Mouse (Mus musculus) brain, embryonic 18.5 days (tissue): ENCODE measurements around the gene Lrrc51.
"Not testable (repeated sequence)": the region's sequence is repeated elsewhere in the genome, so short reads cannot be mapped to it uniquely, and the experiment has no call there.

Experiments used
- DNase-seq: peaks from one replicate; pipeline ENCODE4 v3.0.0-alpha.2; 2012; ENCODE audit warnings: low read depth, low spot score

Lrrc51 gene

DNA sequence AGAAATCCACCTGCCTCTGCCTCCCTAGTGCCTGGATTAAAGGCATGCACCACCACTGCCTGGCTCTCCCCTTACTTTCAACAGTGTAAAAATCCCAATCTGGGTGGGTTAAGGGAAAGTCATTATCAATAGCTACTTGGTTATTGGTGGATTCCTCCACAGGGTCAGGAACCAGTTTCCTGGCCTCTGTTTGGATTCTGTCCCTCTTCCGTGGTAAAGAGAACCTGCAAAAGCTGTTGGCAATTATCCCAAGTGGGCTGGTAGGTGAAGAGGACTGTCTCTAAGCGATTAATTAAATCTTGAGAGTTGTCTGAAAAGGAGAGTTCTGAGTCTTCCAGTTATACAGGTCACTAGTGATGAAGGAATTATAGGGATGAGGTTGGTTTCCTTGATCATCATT, 4.7 kb upstream of the Lrrc51 start:
- no peak for DNase-seq

DNA sequence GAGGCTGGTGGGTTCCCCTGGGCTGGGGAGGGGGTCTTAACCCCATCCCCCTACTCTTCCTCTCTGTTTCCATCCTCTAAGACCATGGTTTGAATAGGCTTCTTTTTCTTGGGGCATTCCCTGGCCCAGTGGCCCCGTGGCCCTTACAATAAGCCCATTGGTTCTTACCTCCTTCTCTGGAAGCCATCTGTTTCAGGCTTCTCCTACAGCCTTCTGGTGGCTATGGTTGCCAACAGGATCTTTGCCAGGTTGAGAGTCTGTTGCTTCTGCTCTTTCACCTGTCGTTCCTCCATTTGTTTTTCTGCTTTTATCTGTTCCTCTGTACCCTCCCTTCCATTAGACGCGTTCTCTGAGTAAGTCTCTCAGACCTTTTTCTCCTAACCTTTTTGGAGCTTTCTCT, 3.9 kb upstream of the Lrrc51 start:
- DNase-seq: no peak

GRCm38 (mm10) chr7:101936996-101937395, 3.3 kb upstream of the Lrrc51 start:
- no peak for DNase-seq

DNA sequence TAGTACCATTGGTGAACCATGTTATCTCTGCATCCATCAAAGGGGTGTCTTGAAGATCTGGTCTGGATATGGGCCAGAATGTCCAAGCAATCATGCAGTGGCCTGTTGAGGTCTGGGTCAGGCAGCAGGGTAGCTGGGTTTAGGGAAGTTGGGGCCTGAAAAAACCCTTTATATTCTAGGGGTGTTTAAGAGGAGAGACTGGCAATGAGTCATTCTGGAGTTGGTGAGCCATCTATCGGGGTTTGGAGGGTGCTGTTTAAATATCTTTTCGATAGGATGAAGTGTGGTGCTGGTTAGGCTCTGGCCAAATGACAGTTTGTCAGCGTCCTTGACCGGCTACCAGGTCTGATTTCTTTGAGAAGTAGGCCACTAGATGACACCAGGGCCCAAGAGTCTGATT, 2.3 kb upstream of the Lrrc51 start:
- DNase-seq: no peak

DNA sequence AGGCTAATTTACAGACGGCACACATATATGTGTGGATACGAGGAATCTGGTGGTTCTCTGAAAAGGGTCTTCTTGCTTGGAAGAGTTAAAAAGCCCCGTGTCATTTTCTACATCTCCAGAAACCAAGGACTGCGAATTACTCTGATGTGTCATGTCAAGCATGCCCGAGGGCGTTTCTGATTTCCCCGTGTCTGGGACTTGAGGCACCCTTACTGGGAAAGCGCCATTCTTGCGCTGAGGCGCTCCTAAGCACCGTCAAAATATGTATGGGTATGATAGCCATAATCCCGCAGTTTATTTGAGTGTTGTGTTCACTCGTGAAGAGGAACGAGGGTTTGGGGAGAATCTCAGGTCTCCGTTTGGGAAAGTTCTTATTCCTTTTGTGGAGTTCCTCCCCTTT, 395 bp downstream of the Lrrc51 start:
- DNase-seq: no peak

DNA sequence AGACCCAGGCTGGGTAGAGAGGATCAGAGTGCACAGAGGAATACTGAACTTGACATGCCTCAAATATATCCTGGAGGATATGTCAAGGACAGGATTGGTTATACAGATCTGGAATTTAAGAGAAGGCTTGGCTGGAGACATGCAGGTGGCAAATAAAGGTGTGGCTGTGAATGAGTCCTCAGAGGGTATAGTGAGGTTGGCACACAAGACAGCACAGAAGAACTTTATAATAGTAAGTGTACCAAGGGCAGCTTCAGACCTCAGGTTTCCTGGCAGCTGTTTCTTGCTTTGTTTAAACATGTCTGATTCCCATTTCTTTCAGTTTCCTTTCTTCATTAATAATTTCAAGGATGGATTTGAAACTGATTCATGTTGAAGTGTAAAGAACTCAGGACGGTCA, 1.1 kb downstream of the Lrrc51 start:
- DNase-seq: no peak

DNA sequence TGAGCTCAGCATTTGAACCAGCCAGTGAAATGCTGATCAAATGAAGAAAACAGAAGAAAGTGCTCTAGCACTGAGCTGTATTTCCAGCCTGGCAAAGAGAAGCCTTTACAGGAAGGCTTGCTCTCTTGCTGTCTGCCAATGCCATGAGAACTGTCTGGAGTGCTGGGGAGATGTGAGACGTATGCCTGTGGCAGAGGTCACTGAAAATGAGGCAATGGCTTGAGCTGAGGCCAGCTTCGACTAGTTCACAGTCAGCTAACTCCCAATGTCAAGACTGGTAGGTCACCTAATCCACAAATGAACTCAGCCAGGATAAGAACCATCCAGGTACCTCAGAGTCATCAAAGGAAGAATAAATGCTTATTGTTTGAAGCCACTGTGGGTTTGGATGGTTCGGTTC, 5.6 kb downstream of the Lrrc51 start:
- no peak for DNase-seq

DNA sequence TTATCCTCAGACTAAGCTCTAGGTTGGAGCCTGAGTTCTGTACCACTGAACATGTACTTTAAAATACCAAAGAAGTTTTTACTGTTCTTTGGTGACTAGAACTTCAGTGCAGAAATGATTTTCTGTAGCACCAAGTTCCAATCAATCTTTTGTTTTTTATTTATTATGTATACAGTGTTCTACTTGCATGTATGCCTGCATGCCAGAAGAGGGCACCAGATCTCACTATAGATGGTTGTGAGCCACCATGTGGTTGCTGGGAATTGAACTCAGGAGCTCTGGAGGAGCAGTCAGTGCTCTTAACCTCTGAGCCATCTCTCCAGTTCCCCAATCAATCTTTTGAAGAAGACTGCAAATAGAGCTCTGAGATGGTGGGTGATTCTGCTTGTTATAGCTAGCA, 7.8 kb downstream of the Lrrc51 start:
- not testable (repeated sequence) for DNase-seq

DNA sequence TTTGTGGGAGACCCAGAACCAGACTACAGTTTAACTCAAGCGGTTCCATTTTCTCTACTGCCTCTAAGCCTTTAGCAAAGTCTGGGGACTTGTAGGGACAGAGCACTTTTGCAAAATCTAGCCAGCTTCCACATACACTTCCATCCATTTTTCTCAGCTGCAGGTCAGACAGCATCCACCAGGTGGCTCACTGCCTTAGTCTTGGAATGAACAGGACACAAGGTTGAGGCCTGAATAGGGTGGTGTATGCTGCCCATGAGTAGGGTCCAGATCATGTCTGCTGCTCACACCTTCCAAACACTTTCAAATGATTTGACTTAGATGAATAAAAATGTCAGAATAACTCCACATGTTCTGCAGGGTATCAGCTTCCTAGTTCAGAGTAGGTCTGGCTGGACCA, 15.6 kb downstream of the Lrrc51 start:
- DNase-seq: no peak

DNA sequence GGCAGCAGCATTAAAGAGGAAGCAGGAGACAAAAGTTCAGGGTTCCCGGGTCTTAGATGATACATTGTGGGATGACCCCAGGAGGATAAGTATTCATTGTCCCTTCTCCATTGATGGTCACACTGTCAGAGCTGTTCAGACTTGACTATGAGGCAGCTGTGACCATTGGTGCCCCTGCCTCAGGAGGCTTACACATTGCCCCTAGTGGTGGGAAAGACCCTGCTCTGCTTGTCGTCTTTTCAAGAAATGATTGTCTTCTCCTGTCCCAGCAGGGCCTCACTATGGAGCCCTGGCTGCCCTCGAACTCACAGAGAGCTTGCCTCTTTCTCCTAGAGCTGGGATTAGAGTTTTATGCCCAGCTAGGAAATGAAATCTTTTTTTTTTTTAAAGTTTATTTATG, 21.7 kb downstream of the Lrrc51 start:
- DNase-seq: no peak

DNA sequence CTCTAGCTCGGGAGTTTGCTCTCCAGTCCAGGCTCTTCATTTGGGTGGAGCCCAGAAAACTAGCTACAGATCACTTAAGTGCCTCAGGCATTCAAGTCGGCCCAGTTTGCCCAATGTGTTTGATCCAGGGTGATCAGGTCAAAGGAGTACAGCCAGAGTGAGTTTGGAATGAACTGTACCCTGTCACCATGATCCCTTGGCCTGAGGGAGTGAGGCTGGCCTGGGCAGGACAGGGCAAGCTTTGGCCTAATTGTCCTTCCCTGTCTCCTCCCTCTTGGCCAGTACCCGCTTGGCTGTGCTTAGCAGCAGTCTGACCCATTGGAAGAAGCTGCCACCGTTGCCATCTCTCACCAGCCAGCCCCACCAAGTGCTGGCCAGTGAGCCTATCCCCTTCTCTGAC, 23.6 kb downstream of the Lrrc51 start:
- DNase-seq: no peak

DNA sequence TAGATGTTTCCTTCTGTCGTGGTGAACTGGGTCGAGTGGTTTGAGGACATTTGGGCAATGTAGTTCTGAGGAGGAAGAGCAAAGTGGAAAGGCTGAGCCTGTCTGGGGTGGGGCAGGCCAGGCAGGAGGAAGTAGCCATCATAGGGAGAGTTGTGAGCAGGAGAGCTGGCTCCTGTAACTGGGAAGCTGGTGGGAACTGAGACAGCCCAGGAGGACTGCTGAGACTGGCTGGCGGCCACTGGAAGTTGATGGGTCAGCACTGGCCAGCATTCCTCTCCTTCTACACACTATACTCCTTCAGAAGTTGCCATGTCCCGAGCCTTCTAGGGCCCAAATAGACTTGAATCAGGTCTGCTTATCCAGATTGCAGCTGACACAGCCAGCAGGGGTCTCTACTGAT, 25.3 kb downstream of the Lrrc51 start:
- no peak for DNase-seq

- no peak for DNase-seq
These were observed 27.0 kb downstream of the Lrrc51 start for GRCm38 (mm10) chr7:101906696-101907095.

GRCm38 (mm10) chr7:101906287-101906681, 27.4 kb downstream of the Lrrc51 start, which contains the start of gene Tomt:
Tomt (minus strand) TSS chr7:101906359.
- no peak for DNase-seq

DNA sequence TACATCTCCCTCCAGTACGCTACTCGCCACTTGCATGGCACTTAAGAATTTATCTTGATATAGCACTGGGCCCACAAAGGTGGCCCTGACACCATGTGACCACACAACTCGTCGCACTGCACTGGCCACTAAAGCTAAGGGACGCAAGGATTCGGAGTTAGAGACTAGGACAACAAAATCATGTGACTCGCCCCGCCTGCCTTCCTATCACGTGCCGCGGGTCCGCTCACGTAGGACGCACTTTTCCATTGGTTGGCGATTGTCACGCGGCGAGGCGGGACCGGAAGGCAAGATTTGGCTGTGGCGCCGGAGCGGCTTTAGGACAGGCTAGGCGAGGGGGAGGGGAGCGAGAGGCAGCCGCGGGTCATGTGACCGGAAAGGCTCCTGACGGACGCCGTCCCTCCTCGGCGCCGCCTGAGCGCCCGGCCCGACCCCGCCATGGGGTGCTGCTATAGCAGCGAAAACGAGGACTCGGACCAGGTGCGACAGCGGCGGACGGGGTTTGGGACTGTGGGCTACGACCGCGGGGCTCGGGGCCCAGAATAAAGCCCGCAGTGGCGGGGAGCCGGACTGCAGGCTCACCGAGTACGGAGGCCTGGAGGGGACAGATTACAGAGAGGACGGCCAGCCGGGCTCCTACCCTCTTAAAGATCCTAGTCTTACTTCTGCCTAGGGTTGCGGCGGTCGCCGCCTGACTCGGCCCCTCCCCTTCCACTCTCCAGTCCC, 28.0 kb downstream of the Lrrc51 start, which contains the start of gene Lamtor1:
Lamtor1 (plus strand) TSS at position 344 of the 726 bp plus-strand sequence.
- DNase-seq: peak; percentile 98

- DNase-seq: no peak
These were observed 30.8 kb downstream of the Lrrc51 start for GRCm38 (mm10) chr7:101902846-101903245.

DNA sequence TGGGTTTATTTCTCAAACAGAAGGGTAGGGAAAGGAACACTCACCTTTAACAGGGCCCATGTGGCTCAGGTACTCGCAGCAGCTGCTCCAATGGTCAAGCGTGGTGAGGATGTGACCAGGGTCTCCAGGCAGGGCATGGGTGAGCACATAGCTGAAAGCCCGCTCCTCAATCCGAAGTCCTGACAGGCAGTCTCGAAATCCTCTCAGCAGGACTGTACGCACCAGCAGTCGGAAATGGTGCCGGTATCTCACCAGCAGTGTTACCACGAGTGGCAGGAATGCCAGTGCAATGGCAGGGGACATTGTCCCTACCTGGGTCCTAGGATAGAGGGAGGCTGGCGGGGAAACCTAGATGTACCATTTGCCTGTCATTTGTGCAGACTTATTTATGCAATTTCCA, 31.7 kb downstream of the Lrrc51 start:
- no peak for DNase-seq

- no peak for DNase-seq
These were observed 33.2 kb downstream of the Lrrc51 start for GRCm38 (mm10) chr7:101900331-101901097.

GRCm38 (mm10) chr7:101896104-101897066, 37.3 kb downstream of the Lrrc51 start:
- DNase-seq: peak; percentile 97

GRCm38 (mm10) chr7:101895695-101896094, 38.0 kb downstream of the Lrrc51 start:
- DNase-seq: no peak

GRCm38 (mm10) chr7:101888460-101888859, 45.2 kb downstream of the Lrrc51 start:
- no peak for DNase-seq

DNA sequence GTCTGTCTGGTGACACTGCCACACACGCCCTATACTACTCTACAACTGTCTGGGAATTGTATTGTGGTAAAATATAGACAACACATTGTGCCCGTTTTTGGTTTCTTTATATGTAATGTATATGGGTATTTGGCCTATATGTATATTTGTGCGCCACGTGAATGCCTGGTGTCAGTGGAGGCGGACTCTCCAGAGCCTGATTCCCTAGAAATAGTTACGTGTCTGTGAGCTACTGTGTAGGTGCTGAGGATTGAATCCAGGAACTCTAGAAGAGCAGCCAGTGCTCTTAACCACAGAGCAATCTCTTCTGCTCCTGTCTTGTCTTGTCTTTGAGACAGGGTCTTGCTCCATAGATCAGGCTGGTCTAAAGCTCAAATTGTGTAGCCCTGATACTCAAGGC, 47.4 kb downstream of the Lrrc51 start:
- DNase-seq: no peak
